Mouse (Mus musculus) kidney, postnatal 0 days (tissue): Measurements from ENCODE around the gene Trib3. TPM values are rescaled to one million over a fixed set of nuclear protein-coding genes. Genes with fewer than 3 reads are reported as not detected.

Source experiments
- ATAC-seq: fragments of 200-750 bp; cut with Nextera tagmentation; replicated peaks from 2 replicates; pipeline ENCODE4 v1.8.0; 2017; ENCODE audit warnings: low read depth, moderate number of reproducible peaks, moderate TSS enrichment, moderate library complexity; ENCODE audit not compliant: low FRiP score
- DNase-seq: peaks from one replicate; pipeline ENCODE4 v3.0.0-alpha.2; 2016; ENCODE audit warnings: low spot score
- H3K27ac ChIP-seq: fragments of 300-500 bp; sonication (generic); 2 replicates; pipeline ENCODE4 v1.5.1; 2014; ENCODE audit warnings: mild to moderate bottlenecking
- H3K27me3 ChIP-seq: fragments of 300-500 bp; sonication (generic); 2 replicates; pipeline ENCODE4 v1.6.1; 2014; ENCODE audit warnings: low read length, mixed read lengths; ENCODE audit not compliant: insufficient read depth
- H3K36me3 ChIP-seq: fragments of 300-500 bp; sonication (generic); 2 replicates; pipeline ENCODE4 v1.6.1; 2014; ENCODE audit warnings: low read length, mixed read lengths; ENCODE audit not compliant: insufficient read depth
- H3K4me1 ChIP-seq: fragments of 300-500 bp; sonication (generic); replicated peaks from 2 replicates; pipeline ENCODE4 v1.6.1; 2014; ENCODE audit warnings: antibody characterized with exemption, low read length, mixed read lengths; ENCODE audit not compliant: insufficient read depth
- H3K4me2 ChIP-seq: fragments of 300-500 bp; sonication (generic); 2 replicates; pipeline ENCODE4 v1.6.1; 2014; ENCODE audit warnings: mild to moderate bottlenecking, low read length, moderate library complexity, mixed read lengths
- H3K4me3 ChIP-seq: fragments of 300-500 bp; sonication (generic); replicated peaks from 2 replicates; pipeline ENCODE4 v1.5.1; 2014; ENCODE audit warnings: low read depth, low read length
- H3K9ac ChIP-seq: fragments of 300-500 bp; sonication (generic); 2 replicates; pipeline ENCODE4 v1.6.1; 2014; ENCODE audit warnings: low read depth, low read length
- H3K9me3 ChIP-seq: fragments of 300-500 bp; sonication (generic); replicated peaks from 2 replicates; pipeline ENCODE4 v1.6.1; 2016; ENCODE audit warnings: low read length, inconsistent platforms, mixed read lengths
- CTCF ChIP-seq: IDR thresholded peaks from 2 replicates; pipeline ENCODE4 v1.5.1; 2016; ENCODE audit warnings: antibody characterized with exemption, low read depth, mild to moderate bottlenecking, moderate library complexity
- WGBS: fragments of 180-500 bp; shearing (Covaris S2); extraction: QIAGEN DNeasy Blood & Tissue Kit; methylation state at CpG from one replicate; pipeline ENCODE4 v1.1.7; 2014; 5-methylcytosine and 5-hydroxymethylcytosine counted together
- polyA plus RNA-seq: library from polyadenylated mRNA; unstranded; fragments of >200 nt; fragmentation: Nextera tagmentation; extraction: Ambion mirVana; gene quantifications from 2 replicates; pipeline ENCODE4 v1.2.1, GENCODE M21; 2015

Gene Trib3
- polyA plus RNA-seq, 1 experiment from 2014 or later = 1.1 TPM

DNA sequence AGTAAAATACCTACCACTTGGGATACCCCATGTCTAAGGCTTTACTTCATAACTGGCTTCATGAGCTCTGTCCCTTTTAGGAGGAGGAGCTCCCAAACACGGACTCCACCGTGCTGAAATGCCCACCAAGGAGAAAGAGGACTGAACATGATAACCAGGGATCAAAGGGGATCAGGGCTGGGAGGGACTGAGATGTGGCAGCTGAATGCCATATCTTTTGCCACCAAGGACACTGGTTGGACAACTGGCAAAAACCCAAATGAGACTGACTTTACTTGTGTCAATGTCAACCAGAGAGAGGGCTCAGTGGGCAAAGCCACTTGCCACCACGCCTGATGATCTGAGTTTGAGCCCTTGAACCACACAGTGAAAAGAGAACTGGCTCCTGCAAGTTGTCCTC, 19.0 kb downstream of the Trib3 start:
- no peaks in the 10 kb centered on the region for H3K9me3 ChIP-seq
- H3K27ac ChIP-seq = no peak overlapping the region
- ATAC-seq (no peak), DNase-seq (no peak)
- peaks cover 62% of the 10 kb centered on the region for H3K36me3 ChIP-seq
- H3K4me1 ChIP-seq = no peaks in the 10 kb centered on the region
- 93% methylated on average over 3 of the region's 3 CpGs for WGBS
- no peak overlapping the region for H3K4me3 ChIP-seq
- H3K4me2 ChIP-seq = no peak overlapping the region
- TF ChIP-seq CTCF = no peak
- no peak overlapping the region for H3K9ac ChIP-seq
- H3K27me3 ChIP-seq = no peaks in the 10 kb centered on the region

DNA sequence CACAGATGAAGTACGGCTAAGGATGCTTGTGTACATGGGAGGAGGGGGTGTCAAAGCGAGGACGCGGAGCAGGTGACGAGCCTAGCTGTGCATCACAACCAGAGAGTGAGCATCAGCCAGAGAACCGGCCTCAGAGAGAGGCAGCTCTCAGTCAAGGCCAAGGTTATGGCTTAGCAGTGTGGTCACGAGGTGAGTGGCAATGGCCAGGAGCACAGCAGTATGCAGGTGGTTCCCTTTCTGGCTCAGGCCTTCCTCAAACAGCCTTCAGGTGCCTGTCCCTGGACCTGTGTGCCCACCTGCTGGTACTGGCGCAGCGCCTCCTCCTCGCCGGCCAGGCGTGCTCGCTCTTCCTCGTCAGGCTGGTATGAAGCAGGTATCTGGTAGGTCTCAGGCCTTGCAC, 19.9 kb downstream of the Trib3 start:
- Histone ChIP-seq H3K36me3 (peaks cover 58% of the 10 kb centered on the region), H3K4me3 (no peak overlapping the region), H3K4me2 (no peak overlapping the region), H3K27me3 (no peaks in the 10 kb centered on the region), H3K4me1 (no peaks in the 10 kb centered on the region), H3K9ac (no peak overlapping the region), H3K9me3 (no peaks in the 10 kb centered on the region), H3K27ac (no peak overlapping the region)
- DNase-seq = no peak
- no peak for ATAC-seq
- 93% methylated on average over 14 of the region's 14 CpGs for WGBS
- TF ChIP-seq CTCF = no peak

DNA sequence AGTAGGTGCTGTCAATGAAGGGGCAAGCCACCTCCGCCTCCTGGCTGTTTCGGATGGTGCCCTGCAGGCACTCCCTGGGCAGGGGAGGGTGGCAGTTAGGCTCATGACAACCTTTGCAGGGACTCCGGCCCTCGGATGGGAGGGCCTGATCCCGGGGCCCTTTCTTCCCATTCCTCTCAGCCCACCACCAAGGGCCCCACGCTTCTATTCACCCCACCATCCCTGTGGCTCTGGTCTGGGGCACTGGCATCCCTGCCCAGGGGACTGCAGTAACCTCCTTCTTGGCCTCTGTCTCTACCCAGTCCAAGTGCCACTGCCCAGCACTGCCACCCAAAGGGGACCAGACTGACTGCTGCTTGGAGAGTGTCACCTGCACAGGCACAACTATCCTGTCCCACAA, 21.6 kb downstream of the Trib3 start:
- no peak for ATAC-seq
- DNase-seq = no peak
- no peak overlapping the region for H3K27ac ChIP-seq
- 95% methylated on average over 6 of the region's 6 CpGs for WGBS
- no peaks in the 10 kb centered on the region for H3K9me3 ChIP-seq
- no peaks in the 10 kb centered on the region for H3K4me1 ChIP-seq
- no peaks in the 10 kb centered on the region for H3K27me3 ChIP-seq
- no peak overlapping the region for H3K4me2 ChIP-seq
- peaks cover 66% of the 10 kb centered on the region for H3K36me3 ChIP-seq
- no peak overlapping the region for H3K4me3 ChIP-seq
- no peak overlapping the region for H3K9ac ChIP-seq
- no peak for TF ChIP-seq CTCF

DNA sequence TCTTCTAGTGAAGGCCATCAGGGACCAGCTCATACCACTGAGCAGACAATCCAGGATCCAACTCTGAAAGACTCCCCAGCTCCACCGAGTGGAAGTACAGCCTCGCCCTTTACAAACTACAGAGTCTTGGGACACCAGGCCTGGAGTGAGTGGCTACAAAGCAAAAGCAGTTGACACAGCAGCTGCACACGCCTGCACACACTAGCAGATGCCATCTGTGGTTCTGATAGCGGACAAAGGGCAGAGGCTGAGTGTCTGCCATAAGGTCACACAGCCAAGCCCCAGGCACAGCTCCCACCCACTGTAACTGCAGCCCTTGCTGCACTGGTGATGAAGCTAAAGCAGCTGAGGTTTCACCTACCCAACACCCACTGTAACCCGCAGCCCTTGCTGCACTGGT, 22.3 kb downstream of the Trib3 start:
- Histone ChIP-seq H3K36me3 (peaks cover 63% of the 10 kb centered on the region), H3K9me3 (no peaks in the 10 kb centered on the region), H3K4me1 (no peaks in the 10 kb centered on the region), H3K27ac (no peak overlapping the region), H3K4me3 (no peak overlapping the region), H3K27me3 (no peaks in the 10 kb centered on the region), H3K9ac (no peak overlapping the region), H3K4me2 (no peak overlapping the region)
- no peak for DNase-seq
- no peak for TF ChIP-seq CTCF
- WGBS = 85% methylated on average over 5 of the region's 5 CpGs
- ATAC-seq = no peak

DNA sequence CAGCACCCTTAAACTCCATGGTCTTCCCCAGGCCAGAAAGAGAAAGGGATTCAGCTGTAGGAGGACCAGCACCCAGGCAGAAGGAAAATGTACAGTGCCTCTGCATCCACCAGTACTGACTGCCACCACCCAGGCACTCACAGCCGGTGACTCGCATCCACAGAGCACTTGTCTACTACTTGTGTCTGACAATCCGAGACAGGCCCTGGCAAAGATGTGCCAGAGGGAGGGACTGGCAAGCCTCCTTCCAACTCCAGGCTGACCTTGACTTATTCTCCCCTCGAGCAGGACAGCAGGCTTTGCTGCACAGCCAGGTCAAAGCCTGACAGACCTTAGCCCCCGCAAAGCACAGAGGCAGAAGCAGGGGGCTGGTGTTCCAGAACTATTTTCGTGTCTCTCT, 26.8 kb downstream of the Trib3 start:
- H3K27me3 ChIP-seq = no peaks in the 10 kb centered on the region
- no peaks in the 10 kb centered on the region for H3K4me1 ChIP-seq
- no peak overlapping the region for H3K9ac ChIP-seq
- DNase-seq (no peak), ATAC-seq (no peak)
- H3K9me3 ChIP-seq = no peaks in the 10 kb centered on the region
- no peak overlapping the region for H3K4me3 ChIP-seq
- H3K36me3 ChIP-seq = peaks cover 62% of the 10 kb centered on the region
- TF ChIP-seq CTCF = no peak
- H3K27ac ChIP-seq = no peak overlapping the region
- H3K4me2 ChIP-seq = no peak overlapping the region
- WGBS = 78% methylated on average over 6 of the region's 6 CpGs

DNA sequence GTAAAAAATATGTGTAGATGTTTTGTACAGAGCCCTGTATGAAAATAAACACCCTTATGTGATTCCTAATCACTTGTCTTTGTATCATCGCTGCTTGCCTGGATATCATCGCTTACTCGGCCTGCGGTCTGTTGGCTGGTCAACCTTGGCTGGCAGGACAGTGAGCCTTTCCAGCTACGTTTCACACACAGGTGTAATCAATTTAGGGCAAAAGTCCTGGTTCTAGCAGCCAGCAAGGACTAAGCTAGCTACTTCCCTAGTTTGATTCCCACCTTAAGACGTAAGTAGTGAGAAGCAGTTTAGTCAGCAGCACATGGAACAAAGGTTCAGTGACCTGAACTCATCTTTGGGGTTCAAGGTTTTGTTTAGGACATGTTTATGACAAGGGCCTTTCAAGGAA, 29.9 kb downstream of the Trib3 start:
- Histone ChIP-seq H3K4me2 (no peak overlapping the region), H3K4me3 (no peak overlapping the region), H3K4me1 (no peaks in the 10 kb centered on the region), H3K9me3 (no peaks in the 10 kb centered on the region), H3K27ac (no peak overlapping the region), H3K36me3 (peaks cover 67% of the 10 kb centered on the region), H3K9ac (no peak overlapping the region), H3K27me3 (no peaks in the 10 kb centered on the region)
- 91% methylated on average over 6 of the region's 6 CpGs for WGBS
- ATAC-seq (no peak), DNase-seq (no peak)
- no peak for TF ChIP-seq CTCF

DNA sequence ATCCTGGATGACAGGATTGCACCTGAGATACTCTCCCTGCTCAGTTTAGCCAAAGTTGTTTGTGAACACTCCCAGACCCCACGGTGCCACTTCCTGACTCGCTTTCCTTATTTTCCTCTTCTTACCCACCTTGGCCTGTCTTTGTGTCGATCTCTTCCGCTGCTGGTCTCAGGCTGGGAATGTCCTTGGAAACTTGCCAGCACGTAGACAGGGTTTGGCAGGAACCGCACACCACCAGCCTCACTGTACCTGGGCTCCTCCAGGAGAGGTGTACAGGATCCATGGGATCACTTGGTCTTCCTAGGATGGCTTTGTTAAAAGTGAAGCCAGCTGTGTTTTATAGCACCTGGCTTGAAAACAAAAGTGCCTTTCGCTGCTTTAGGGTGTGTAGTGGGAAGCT, 30.8 kb downstream of the Trib3 start:
- Histone ChIP-seq H3K27ac (no peak overlapping the region), H3K9ac (no peak overlapping the region), H3K4me1 (no peaks in the 10 kb centered on the region), H3K4me3 (no peak overlapping the region), H3K27me3 (no peaks in the 10 kb centered on the region), H3K36me3 (peaks cover 69% of the 10 kb centered on the region), H3K9me3 (no peaks in the 10 kb centered on the region), H3K4me2 (no peak overlapping the region)
- no peak for DNase-seq
- no peak for TF ChIP-seq CTCF
- WGBS = 63% methylated on average over 7 of the region's 7 CpGs
- ATAC-seq = no peak
